Mouse (Mus musculus) hindbrain, postnatal 0 days (tissue): ENCODE measurements around the gene Syt2. TPM values are rescaled to one million over a fixed set of nuclear protein-coding genes. Genes with fewer than 3 reads are reported as not detected.

Experiments used
- ATAC-seq: fragments of 200-750 bp; cut with Nextera tagmentation; 2 replicates; pipeline ENCODE4 v1.8.0; 2017; ENCODE audit warnings: mild to moderate bottlenecking, moderate TSS enrichment, moderate library complexity
- DNase-seq: peaks from one replicate; pipeline ENCODE4 v3.0.0-alpha.2; 2015; ENCODE audit warnings: low spot score
- H3K27ac ChIP-seq: fragments of 300-500 bp; sonication (generic); 2 replicates; pipeline ENCODE4 v1.5.1; 2014; ENCODE audit warnings: mild to moderate bottlenecking
- H3K27me3 ChIP-seq: fragments of 300-500 bp; sonication (generic); 2 replicates; pipeline ENCODE4 v1.6.1; 2014; ENCODE audit warnings: low read length, mixed read lengths; ENCODE audit not compliant: insufficient read depth
- H3K36me3 ChIP-seq: fragments of 300-500 bp; sonication (generic); 2 replicates; pipeline ENCODE4 v1.6.1; 2014; ENCODE audit warnings: low read length, mixed read lengths; ENCODE audit not compliant: insufficient read depth
- H3K4me1 ChIP-seq: fragments of 300-500 bp; sonication (generic); 2 replicates; pipeline ENCODE4 v1.6.1; 2014; ENCODE audit warnings: antibody characterized with exemption, low read length, mixed read lengths; ENCODE audit not compliant: insufficient read depth
- H3K4me2 ChIP-seq: fragments of 300-500 bp; sonication (generic); 2 replicates; pipeline ENCODE4 v1.6.1; 2014; ENCODE audit warnings: low read depth, mild to moderate bottlenecking, low read length, moderate library complexity, mixed read lengths
- H3K4me3 ChIP-seq: fragments of 300-500 bp; sonication (generic); 2 replicates; pipeline ENCODE4 v1.5.1; 2014; ENCODE audit warnings: low read length
- H3K9ac ChIP-seq: fragments of 300-500 bp; sonication (generic); replicated peaks from 2 replicates; pipeline ENCODE4 v1.6.1; 2014; ENCODE audit warnings: mild to moderate bottlenecking, low read length, moderate library complexity, mixed read lengths
- H3K9me3 ChIP-seq: fragments of 300-500 bp; sonication (generic); 2 replicates; pipeline ENCODE4 v1.6.1; 2016; ENCODE audit warnings: low read length, mixed read lengths
- CTCF ChIP-seq: IDR thresholded peaks from 2 replicates; pipeline ENCODE4 v1.5.1; 2016; ENCODE audit warnings: antibody characterized with exemption, control low read depth, low read depth
- WGBS: fragments of 180-500 bp; shearing (Covaris S2); extraction: QIAGEN DNeasy Blood & Tissue Kit; methylation state at CpG from one replicate; pipeline ENCODE4 v1.1.7; 2014; 5-methylcytosine and 5-hydroxymethylcytosine counted together
- polyA plus RNA-seq: library from polyadenylated mRNA; unstranded; fragments of >200 nt; fragmentation: Nextera tagmentation; extraction: Ambion mirVana; gene quantifications from 2 replicates; pipeline ENCODE4 v1.2.1, GENCODE M21; 2015
- total RNA-seq: library from RNA; depleted of rRNA; stranded (reverse); fragments of >200 nt; gene quantifications from 2 replicates; pipeline ENCODE4 v1.2.3, GENCODE M21; 2014

The Syt2 gene
- total and polyA plus RNA-seq, 2 experiments from 2014 or later = 22.5 to 74.7 TPM

- ATAC-seq (peak; percentile 41), DNase-seq (peak; percentile 74)
- Histone ChIP-seq H3K4me3 (peak overlapping the region; percentile 50), H3K27ac (peak overlapping the region; percentile 51; the same call in 1 of the 2 replicates), H3K4me1 (peaks cover 9% of the 10 kb centered on the region; the same call in 1 of the 2 replicates), H3K9me3 (no peaks in the 10 kb centered on the region), H3K27me3 (no peaks in the 10 kb centered on the region), H3K36me3 (no peaks in the 10 kb centered on the region), H3K4me2 (peak overlapping the region; percentile 97), H3K9ac (peak overlapping the region; percentile 64)
- peak; percentile 18 for TF ChIP-seq CTCF
- WGBS = under 1% methylated on average over 45 of the region's 46 CpGs
Measured at GRCm38 (mm10) chr1:134708801-134709385, 62.4 kb downstream of the Syt2 start.

- H3K4me2 ChIP-seq = peak overlapping the region; percentile 97
- WGBS = 8% methylated on average over 26 of the region's 26 CpGs
- H3K4me3 ChIP-seq = peak overlapping the region; percentile 50
- peak; percentile 44 for TF ChIP-seq CTCF
- H3K36me3 ChIP-seq = no peaks in the 10 kb centered on the region
- no peaks in the 10 kb centered on the region for H3K27me3 ChIP-seq
- ATAC-seq = peak; percentile 28; the same call in 1 of the 2 replicates
- H3K9ac ChIP-seq = peak overlapping the region; percentile 64
- peak; percentile 40 for DNase-seq
- peak overlapping the region; percentile 51 for H3K27ac ChIP-seq
- H3K9me3 ChIP-seq = no peaks in the 10 kb centered on the region
- H3K4me1 ChIP-seq = peaks cover 12% of the 10 kb centered on the region; the same call in 1 of the 2 replicates
Measured at GRCm38 (mm10) chr1:134709411-134710306, 63.2 kb downstream of the Syt2 start.

GRCm38 (mm10) chr1:134711061-134711460 lies 64.6 kb downstream of the Syt2 start:
- no peak for TF ChIP-seq CTCF
- H3K36me3 ChIP-seq = no peaks in the 10 kb centered on the region
- H3K4me2 ChIP-seq = no peak overlapping the region
- H3K4me3 ChIP-seq = no peak overlapping the region
- H3K27ac ChIP-seq = no peak overlapping the region
- peaks cover 22% of the 10 kb centered on the region; the same call in 1 of the 2 replicates for H3K4me1 ChIP-seq
- H3K27me3 ChIP-seq = no peaks in the 10 kb centered on the region
- DNase-seq (no peak), ATAC-seq (no peak)
- 44% methylated on average over 7 of the region's 7 CpGs for WGBS
- H3K9ac ChIP-seq = no peak overlapping the region
- H3K9me3 ChIP-seq = no peaks in the 10 kb centered on the region

- H3K9me3 ChIP-seq = no peaks in the 10 kb centered on the region
- no peak overlapping the region for H3K4me3 ChIP-seq
- H3K27me3 ChIP-seq = no peaks in the 10 kb centered on the region
- H3K4me1 ChIP-seq = peaks cover 22% of the 10 kb centered on the region; the same call in 1 of the 2 replicates
- H3K9ac ChIP-seq = no peak overlapping the region
- DNase-seq = no peak
- no peaks in the 10 kb centered on the region for H3K36me3 ChIP-seq
- no peak for ATAC-seq
- no peak overlapping the region for H3K4me2 ChIP-seq
- H3K27ac ChIP-seq = no peak overlapping the region
- TF ChIP-seq CTCF = no peak
- 56% methylated on average over 5 of the region's 5 CpGs for WGBS
Measured at GRCm38 (mm10) chr1:134711653-134712052, 65.2 kb downstream of the Syt2 start.

GRCm38 (mm10) chr1:134712781-134713299 lies 66.4 kb downstream of the Syt2 start:
- no peak for DNase-seq
- Histone ChIP-seq H3K9ac (no peak overlapping the region), H3K27me3 (no peaks in the 10 kb centered on the region), H3K36me3 (no peaks in the 10 kb centered on the region), H3K9me3 (no peaks in the 10 kb centered on the region), H3K4me3 (no peak overlapping the region), H3K4me2 (no peak overlapping the region), H3K4me1 (peaks cover 22% of the 10 kb centered on the region; the same call in 1 of the 2 replicates), H3K27ac (no peak overlapping the region)
- 69% methylated on average over 9 of the region's 9 CpGs for WGBS
- no peak for TF ChIP-seq CTCF
- no peak for ATAC-seq

GRCm38 (mm10) chr1:134713421-134713969 lies 67.0 kb downstream of the Syt2 start:
- H3K4me1 ChIP-seq = peaks cover 22% of the 10 kb centered on the region; the same call in 1 of the 2 replicates
- DNase-seq (peak; percentile 59), ATAC-seq (no peak; the same call in 1 of the 2 replicates)
- 8% methylated on average over 11 of the region's 11 CpGs for whole genome bisulfite sequencing
- no peak for TF ChIP-seq CTCF
- no peak overlapping the region for H3K4me3 ChIP-seq
- no peaks in the 10 kb centered on the region for H3K36me3 ChIP-seq
- no peaks in the 10 kb centered on the region for H3K9me3 ChIP-seq
- no peak overlapping the region for H3K4me2 ChIP-seq
- H3K9ac ChIP-seq = no peak overlapping the region
- no peaks in the 10 kb centered on the region for H3K27me3 ChIP-seq
- H3K27ac ChIP-seq = no peak overlapping the region
